ENCODE assay signal across 28 mouse cellular contexts in genomic region chr16:5595359-5595758, GRCm38 (mm10).
DNase-seq lines count a peak whose midpoint lies in the region; ATAC-seq and TF ChIP-seq lines count a peak whose summit lies in the region.
"Had no signal": no experiment of that assay in that cellular context is flagged by ENCODE, and none has a peak within 500 bp of the region (broad histone marks: within the 10 kb centered on the region; RNA-seq: fewer than 3 reads in every experiment).

No protein-coding gene starts in this region.

- H3K9ac ChIP-seq in forebrain, postnatal 0 days, result no peak overlapping the region
- H3K9ac ChIP-seq: embryonic facial prominence, embryonic 13.5 days; heart, embryonic 13.5 days; hindbrain, embryonic 12.5 days; limb, embryonic 13.5 days; liver, embryonic 12.5 days had no signal

- no peak overlapping the region for H3K4me2 ChIP-seq in forebrain, postnatal 0 days (ENCODE audit: low read depth)
- H3K4me2 ChIP-seq: embryonic facial prominence, embryonic 13.5 days; heart, embryonic 13.5 days; hindbrain, embryonic 12.5 days; limb, embryonic 13.5 days; liver, embryonic 12.5 days; midbrain, embryonic 11.5 days had no signal

- 24% methylated on average over 6 of the region's 6 CpGs for WGBS in forebrain, postnatal 0 days

- intact Hi-C loops in gastrocnemius, adult 2 months (cut with DNase I), result no loop called here

- TF ChIP-seq CTCF in forebrain, postnatal 0 days (IDR thresholded peaks at IDR 0.05; ENCODE audit: low read depth), result no peak
- no peak for TF ChIP-seq CTCF in gastrocnemius, adult 2 months (IDR thresholded peaks at IDR 0.05)

- ATAC-seq in forebrain, postnatal 0 days, result peak; percentile 50
- ATAC-seq: inflammation-experienced regulatory T-cells, adult 6 months; liver, embryonic 12.5 days had no signal

- no peak overlapping the region for H3K27ac ChIP-seq in forebrain, postnatal 0 days (ENCODE audit: low read depth, low read length)
- H3K27ac ChIP-seq in gastrocnemius, adult 2 months, result no peak overlapping the region
- H3K27ac ChIP-seq: embryonic facial prominence, embryonic 13.5 days; heart, embryonic 13.5 days; hindbrain, embryonic 12.5 days; limb, embryonic 13.5 days; liver, embryonic 12.5 days; stomach, postnatal 0 days had no signal

- H3K4me1 ChIP-seq in forebrain, postnatal 0 days (ENCODE audit: insufficient read depth), result peaks cover 9% of the 10 kb centered on the region
- H3K4me1 ChIP-seq: embryonic facial prominence, embryonic 13.5 days; heart, embryonic 13.5 days; hindbrain, embryonic 12.5 days; liver, embryonic 12.5 days had no signal

- no peaks in the 10 kb centered on the region for H3K9me3 ChIP-seq in forebrain, postnatal 0 days (ENCODE audit: low read length)
- H3K9me3 ChIP-seq: embryonic facial prominence, embryonic 13.5 days; heart, embryonic 13.5 days; hindbrain, embryonic 12.5 days; limb, embryonic 13.5 days; liver, embryonic 12.5 days had no signal

- peak; percentile 27 to 34 for DNase-seq in cerebellum, postnatal 10 days
- no peak for DNase-seq in cerebellum, postnatal 36 days
- peak; percentile 20 for DNase-seq in layer of hippocampus, adult 11-12 months (ENCODE audit: low spot score)
- no peak for DNase-seq in layer of hippocampus, postnatal 10 days (ENCODE audit: low spot score in 2 of 2)
- peak; percentile 12 for DNase-seq in MN1 (ENCODE audit: low spot score)
- peak; percentile 39 for DNase-seq in forebrain, postnatal 0 days
- no peak for DNase-seq in spleen, adult 18-20 months
- no peak for DNase-seq in gastrocnemius, adult 2 months
- DNase-seq: adrenal gland, postnatal 14 days; cerebellum, adult 11 months; cerebellum, postnatal 25 days; embryo, embryonic 11 days; gastrocnemius, postnatal 25 days; heart, adult 18-20 months; heart, postnatal 14 days; kidney, adult 18-20 months; kidney, postnatal 4 days; lung, adult 18-20 months; lung, postnatal 14 days had no signal

- H3K36me3 ChIP-seq in forebrain, postnatal 0 days (ENCODE audit: insufficient read depth), result no peaks in the 10 kb centered on the region
- H3K36me3 ChIP-seq: embryonic facial prominence, embryonic 13.5 days; heart, embryonic 13.5 days; hindbrain, embryonic 12.5 days; limb, embryonic 13.5 days; liver, embryonic 12.5 days had no signal

- no peak overlapping the region for H3K4me3 ChIP-seq in forebrain, postnatal 0 days (ENCODE audit: low read depth, low read length)
- H3K4me3 ChIP-seq in gastrocnemius, adult 2 months, result no peak overlapping the region
- H3K4me3 ChIP-seq: embryonic facial prominence, embryonic 13.5 days; erythroblast, embryonic 14.5 days; heart, embryonic 13.5 days; hindbrain, embryonic 12.5 days; limb, embryonic 13.5 days; liver, embryonic 12.5 days had no signal

- no peaks in the 10 kb centered on the region for H3K27me3 ChIP-seq in forebrain, postnatal 0 days (ENCODE audit: insufficient read depth, low read length)
- H3K27me3 ChIP-seq: embryonic facial prominence, embryonic 13.5 days; heart, embryonic 13.5 days; hindbrain, embryonic 12.5 days; limb, embryonic 13.5 days; liver, embryonic 12.5 days had no signal

Comparison
In these comparisons a context has a peak if more than half of its experiments do, and no peak if none do; other contexts are left out.
1. DNase-seq: peak in cerebellum, postnatal 10 days (2 of 2), layer of hippocampus, adult 11-12 months (single experiment), MN1 (single experiment) and forebrain, postnatal 0 days (single experiment); none in cerebellum, postnatal 36 days (0 of 2), layer of hippocampus, postnatal 10 days (0 of 2), spleen, adult 18-20 months (0 of 2) and gastrocnemius, adult 2 months (single experiment).